Mouse (Mus musculus) lung, postnatal 4 days (tissue): Measurements from ENCODE around the gene Foxd3.
"Not testable (repeated sequence)": the region's sequence is repeated elsewhere in the genome, so short reads cannot be mapped to it uniquely, and the experiment has no call there.

ENCODE experiments used
- DNase-seq, 2 experiments: peaks; one replicate each; pipeline ENCODE4 v3.0.0; 2021

The Foxd3 gene

GRCm38 (mm10) chr4:99655937-99656604 lies at the start of gene Foxd3:
Gene Foxd3, plus strand, starts transcription at chr4:99656299.
- DNase-seq = peak; percentile 16 to 27

- DNase-seq = no peak
Measured at GRCm38 (mm10) chr4:99612156-99612555, 43.9 kb upstream of the Foxd3 start.

GRCm38 (mm10) chr4:99612609-99613350 lies 43.3 kb upstream of the Foxd3 start:
- no peak for DNase-seq

GRCm38 (mm10) chr4:99626047-99626844 lies 29.9 kb upstream of the Foxd3 start:
- peak in 1 of 2 experiments; percentile 23 for DNase-seq

GRCm38 (mm10) chr4:99627057-99627456 lies 29.0 kb upstream of the Foxd3 start:
- DNase-seq = no peak

GRCm38 (mm10) chr4:99636038-99636437 lies 20.1 kb upstream of the Foxd3 start:
- DNase-seq = no peak

GRCm38 (mm10) chr4:99636711-99637110 lies 19.4 kb upstream of the Foxd3 start:
- DNase-seq = no peak

- not testable (repeated sequence) for DNase-seq
Measured at GRCm38 (mm10) chr4:99640619-99641018, 15.5 kb upstream of the Foxd3 start.

- DNase-seq = no peak
Measured at GRCm38 (mm10) chr4:99641920-99642319, 14.2 kb upstream of the Foxd3 start.

- no peak for DNase-seq
Measured at GRCm38 (mm10) chr4:99645560-99645959, 10.5 kb upstream of the Foxd3 start.

GRCm38 (mm10) chr4:99650088-99650944 lies 5.8 kb upstream of the Foxd3 start:
- no peak for DNase-seq

GRCm38 (mm10) chr4:99650945-99651690 lies 5.0 kb upstream of the Foxd3 start:
- peak; percentile 17 to 25 for DNase-seq

- DNase-seq = no peak
Measured at GRCm38 (mm10) chr4:99651823-99652450, 4.2 kb upstream of the Foxd3 start.

- DNase-seq = no peak
Measured at GRCm38 (mm10) chr4:99652576-99653210, 3.4 kb upstream of the Foxd3 start.

- no peak for DNase-seq
Measured at GRCm38 (mm10) chr4:99653216-99653607, 2.9 kb upstream of the Foxd3 start.

- DNase-seq = peak in 1 of 2 experiments; percentile 12
Measured at GRCm38 (mm10) chr4:99653608-99654221, 2.4 kb upstream of the Foxd3 start.

GRCm38 (mm10) chr4:99654621-99655296 lies 1.3 kb upstream of the Foxd3 start:
- DNase-seq = no peak

GRCm38 (mm10) chr4:99656605-99657429 lies 718 bp downstream of the Foxd3 start:
- peak; percentile 8 to 26 for DNase-seq

GRCm38 (mm10) chr4:99657430-99657820 lies 1.3 kb downstream of the Foxd3 start:
- DNase-seq = peak; percentile 6 to 23
